Mouse (Mus musculus): ENCODE data around the gene Agpat2.

Agpat2 gene

DNA sequence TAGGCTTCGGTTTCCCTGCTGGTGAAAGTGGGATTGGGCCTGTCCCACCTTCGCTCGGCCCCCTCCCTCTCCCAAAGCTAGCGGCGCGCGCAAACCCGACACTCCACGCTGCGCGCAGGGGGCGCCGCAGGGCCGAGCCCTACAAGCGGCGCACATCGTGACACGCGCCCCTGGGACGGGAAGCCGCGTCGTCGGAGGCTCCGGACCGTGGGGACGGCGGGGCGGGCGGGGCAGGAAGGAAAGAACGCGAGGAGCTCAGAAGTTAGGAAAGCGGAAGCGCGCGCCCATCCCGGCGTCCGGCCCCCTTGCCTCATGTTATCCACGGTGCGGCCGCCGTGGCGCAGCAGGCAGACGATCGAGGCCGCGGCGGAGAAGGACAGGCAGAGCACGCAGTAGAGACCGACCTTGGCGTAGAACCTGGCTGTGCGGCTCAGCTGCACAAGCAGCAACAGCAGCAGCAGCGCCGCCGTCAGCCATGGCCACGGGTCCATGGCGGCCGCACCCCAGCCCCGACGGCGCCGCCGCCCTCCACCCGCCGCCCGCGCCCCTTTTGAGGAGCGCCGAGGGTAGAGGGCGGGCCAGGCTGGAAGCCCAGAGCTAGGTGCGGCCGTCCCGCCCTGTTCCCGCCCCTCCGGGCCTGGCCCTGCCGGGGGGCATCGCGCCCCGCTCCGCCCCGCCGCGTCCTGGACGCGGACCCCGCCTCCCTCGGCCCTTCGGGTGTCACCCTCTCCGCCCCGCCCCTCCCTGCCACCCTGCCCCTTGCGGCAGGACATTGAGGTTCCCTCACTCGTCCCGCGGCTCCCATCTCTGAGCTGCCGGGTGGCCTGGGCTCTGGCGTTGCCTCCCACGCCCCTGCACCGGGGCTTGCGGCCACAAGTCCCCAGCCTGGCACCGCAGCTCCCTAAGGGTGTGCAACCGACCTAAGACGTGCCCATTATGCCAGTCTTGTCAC is at the start of gene Agpat2:
Gene Agpat2 (minus strand): TSS at position 698 of the 952 bp plus-strand sequence.
- in situ Hi-C loops (cut with MboI; ENCODE audit: low pct_unique_long_range_greater_than_20kb in 1 of 2, low sequenced_read_pairs in 2 of 2, unreplicated experiment in 1 of 2): no loop called here

DNA sequence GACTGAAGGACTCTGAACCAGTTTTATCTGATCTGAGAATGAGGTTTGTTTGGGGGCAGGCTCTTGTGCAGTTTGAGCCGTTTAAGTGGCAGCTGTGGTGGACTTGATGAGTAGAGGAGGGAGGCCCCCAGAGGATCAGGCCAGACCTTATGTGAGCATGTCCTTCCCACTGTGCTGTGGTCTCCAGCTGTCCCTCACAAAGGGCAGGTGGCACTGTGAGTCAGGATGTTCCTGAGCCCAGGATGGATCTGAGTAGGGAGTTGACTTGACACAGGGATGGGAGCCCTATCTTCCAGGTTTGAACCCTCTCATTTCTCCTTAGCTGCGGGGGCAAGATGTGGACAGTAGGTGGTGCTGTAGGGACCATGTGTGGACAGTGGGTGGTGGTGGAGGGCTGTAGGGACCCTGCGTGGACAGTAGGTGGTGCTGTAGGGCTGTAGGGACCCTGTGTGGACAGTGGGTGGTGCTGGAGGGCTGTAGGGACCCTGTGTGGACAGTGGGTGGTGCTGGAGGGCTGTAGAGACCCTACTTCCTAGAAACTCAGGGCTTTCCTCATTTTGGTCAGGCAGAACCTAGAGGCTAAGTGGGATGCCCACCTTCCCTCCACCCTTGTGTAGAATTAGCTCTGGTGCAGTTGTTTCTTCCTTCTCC is 42.6 kb upstream of the Agpat2 start:
- in situ Hi-C loops (cut with MboI; ENCODE audit: low pct_unique_long_range_greater_than_20kb in 1 of 2, low sequenced_read_pairs in 2 of 2, unreplicated experiment in 1 of 2): loop anchor here in 1 of 2 experiments (10.0 kb wide), 1 partner anchor 588 kb away; no protein-coding TSS in a partner anchor

DNA sequence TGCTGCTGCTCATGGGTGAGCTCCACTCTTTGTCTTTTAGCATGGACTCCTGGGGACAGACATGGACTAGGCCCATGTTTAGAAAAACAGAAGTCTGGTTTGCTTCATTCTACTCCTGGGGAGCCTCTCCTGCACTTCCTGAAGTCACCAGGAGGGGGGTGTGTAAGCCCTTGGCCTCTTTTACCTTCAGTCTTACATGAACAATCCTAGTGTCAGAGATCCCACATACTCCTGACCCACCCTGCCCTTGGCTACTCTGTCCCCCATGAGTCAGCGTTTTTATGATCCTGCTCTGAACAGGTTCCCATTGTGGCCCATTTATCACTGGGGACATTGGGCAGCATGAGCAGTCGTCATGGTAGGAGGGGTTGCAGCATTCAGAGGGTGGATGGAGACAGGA is 39.7 kb upstream of the Agpat2 start:
- in situ Hi-C loops (cut with MboI; ENCODE audit: low pct_unique_long_range_greater_than_20kb in 1 of 2, low sequenced_read_pairs in 2 of 2, unreplicated experiment in 1 of 2): loop anchor here (5.0 to 10.0 kb wide), 3 partner anchors 263 to 591 kb away; no protein-coding TSS in a partner anchor

DNA sequence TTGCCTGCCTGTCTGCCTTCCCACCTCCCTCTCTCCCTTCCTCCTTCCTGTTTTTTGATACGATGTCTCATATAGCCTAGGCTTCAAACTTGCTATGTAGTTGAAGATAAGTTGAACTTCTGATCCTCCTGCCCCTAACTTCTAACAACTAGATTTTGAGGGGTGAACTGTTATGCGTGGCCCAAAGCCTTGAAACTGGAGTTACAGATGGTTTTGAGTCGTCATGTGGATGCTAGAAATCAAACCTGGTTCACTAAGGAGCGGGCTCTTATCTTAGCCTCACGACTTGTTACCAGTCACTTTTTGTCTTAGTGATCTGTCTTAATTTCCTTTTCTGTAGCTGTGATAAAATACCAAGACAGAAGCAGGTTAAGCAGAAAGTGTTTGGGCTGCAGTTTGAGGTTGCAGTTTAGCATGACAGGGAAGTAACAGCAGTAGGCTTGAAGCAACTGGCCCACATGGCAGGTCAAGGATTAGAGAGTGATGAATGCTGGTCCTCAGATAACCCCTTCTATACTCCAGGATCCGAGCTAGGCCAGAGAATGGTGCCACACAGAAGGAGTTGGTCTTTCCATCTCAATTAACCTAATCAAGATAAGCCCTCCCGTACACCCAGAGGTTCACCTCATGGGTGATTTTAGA is 36.9 kb upstream of the Agpat2 start:
- in situ Hi-C loops (cut with MboI; ENCODE audit: low pct_unique_long_range_greater_than_20kb in 1 of 2, low sequenced_read_pairs in 2 of 2, unreplicated experiment in 1 of 2): loop anchor here (5.0 to 10.0 kb wide), 3 partner anchors 266 to 594 kb away; no protein-coding TSS in a partner anchor

DNA sequence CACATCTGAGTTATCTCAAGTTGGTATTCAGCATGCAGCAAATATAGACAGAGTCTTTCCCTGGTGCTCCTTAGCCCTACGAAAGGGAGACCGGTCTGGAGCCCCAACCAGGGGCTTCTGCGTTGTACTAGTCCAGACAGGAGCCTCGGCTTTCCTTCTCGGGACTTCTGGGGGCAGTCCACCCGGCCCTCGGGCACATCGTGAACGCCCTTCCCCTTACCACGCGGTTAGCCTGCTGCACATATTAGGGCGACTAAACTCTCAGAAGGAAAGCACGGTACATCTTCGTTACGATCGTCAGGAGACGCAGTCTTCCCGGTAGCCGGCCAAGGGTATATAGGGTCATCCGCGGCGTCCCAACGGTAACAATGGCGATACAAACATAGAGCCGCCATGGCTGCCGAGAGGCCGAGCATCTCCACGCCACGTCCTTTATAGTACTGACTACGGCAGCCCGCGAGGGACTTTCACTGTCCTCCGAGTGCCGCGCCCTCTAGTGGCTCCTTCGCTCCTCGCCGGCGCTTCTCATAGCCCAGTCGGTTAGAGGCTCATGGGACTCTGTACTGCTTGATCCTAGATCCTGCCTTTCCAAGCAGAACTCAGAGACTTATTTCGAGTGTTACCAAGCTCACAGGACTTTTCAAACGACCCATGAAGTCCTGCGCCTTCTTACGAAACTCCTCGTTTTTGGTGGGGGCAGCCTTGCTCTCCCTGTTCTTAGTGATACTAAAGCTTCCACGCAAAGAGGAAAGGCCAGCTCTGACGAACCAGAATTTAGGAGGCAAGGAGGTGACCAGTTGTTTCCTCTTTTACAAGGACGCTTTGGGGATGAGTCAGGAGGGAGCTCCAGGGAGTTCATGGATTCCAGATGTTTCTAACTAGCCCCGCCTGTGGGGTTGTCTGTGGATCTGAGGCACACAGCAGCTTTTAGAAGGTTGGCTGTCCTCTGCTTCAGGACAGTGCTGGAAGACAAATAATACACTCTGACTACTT is 35.9 kb upstream of the Agpat2 start:
- in situ Hi-C loops (cut with MboI; ENCODE audit: low pct_unique_long_range_greater_than_20kb in 1 of 2, low sequenced_read_pairs in 2 of 2, unreplicated experiment in 1 of 2): loop anchor here (5.0 to 10.0 kb wide), 3 partner anchors 267 to 595 kb away; no protein-coding TSS in a partner anchor

DNA sequence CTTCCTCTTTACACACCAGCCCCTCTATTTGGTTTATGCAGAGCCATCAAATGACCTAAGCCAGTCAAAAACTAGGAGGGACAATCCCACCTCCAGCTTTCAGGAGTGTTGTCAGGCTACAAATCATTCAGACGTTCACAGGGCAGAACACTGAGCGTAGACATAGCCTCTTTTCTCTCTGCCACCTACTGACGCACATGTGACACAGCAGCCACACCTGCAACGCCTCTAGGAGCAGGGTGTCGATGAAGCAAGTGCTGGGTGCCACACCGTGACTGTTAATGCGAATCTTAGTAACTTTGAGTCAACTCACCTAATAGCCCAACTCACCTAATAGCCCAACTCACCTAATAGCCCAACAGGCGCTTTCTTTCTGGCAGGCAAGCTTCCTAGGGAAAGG is 34.9 kb upstream of the Agpat2 start:
- in situ Hi-C loops (cut with MboI; ENCODE audit: low pct_unique_long_range_greater_than_20kb in 1 of 2, low sequenced_read_pairs in 2 of 2, unreplicated experiment in 1 of 2): no loop called here

DNA sequence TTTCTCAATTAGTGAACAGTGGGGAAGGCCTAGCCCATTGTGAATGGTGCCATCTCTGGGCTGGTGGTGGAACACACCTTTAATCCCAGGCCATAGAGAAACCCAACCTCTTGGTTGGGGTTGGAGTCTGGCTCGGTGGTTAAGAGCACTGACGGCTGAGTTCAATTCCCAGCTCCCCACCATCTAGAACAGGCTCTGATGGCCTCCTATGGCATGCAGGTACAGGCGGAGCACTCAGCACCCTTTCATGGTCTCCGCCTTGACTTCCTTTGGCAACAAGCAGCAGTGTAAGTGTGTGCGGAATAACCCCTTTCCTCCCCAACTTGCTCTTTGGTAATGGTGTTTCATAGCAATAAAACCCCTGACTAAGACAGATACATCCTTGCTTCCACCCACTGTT is 34.4 kb upstream of the Agpat2 start:
- in situ Hi-C loops (cut with MboI; ENCODE audit: low pct_unique_long_range_greater_than_20kb in 1 of 2, low sequenced_read_pairs in 2 of 2, unreplicated experiment in 1 of 2): no loop called here

DNA sequence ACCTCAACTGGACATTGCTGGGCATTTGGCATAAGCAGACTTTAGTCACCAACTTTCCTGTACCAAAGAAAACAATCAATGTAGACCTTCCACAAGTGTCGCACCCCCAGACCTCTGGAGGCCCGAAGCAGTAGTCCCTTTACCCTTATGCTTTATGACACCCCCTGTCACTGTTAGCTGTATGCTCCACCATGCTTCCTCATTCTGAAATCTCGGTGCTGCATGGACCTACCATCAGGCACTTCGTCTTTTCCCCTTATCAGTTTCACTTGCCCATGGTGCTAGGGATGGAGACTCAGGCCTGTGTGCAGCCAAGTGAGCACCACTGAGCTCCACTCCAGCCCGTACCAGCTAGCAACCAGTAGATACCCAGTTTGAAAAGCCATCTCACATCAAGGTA is 33.8 kb upstream of the Agpat2 start:
- in situ Hi-C loops (cut with MboI; ENCODE audit: low pct_unique_long_range_greater_than_20kb in 1 of 2, low sequenced_read_pairs in 2 of 2, unreplicated experiment in 1 of 2): no loop called here

DNA sequence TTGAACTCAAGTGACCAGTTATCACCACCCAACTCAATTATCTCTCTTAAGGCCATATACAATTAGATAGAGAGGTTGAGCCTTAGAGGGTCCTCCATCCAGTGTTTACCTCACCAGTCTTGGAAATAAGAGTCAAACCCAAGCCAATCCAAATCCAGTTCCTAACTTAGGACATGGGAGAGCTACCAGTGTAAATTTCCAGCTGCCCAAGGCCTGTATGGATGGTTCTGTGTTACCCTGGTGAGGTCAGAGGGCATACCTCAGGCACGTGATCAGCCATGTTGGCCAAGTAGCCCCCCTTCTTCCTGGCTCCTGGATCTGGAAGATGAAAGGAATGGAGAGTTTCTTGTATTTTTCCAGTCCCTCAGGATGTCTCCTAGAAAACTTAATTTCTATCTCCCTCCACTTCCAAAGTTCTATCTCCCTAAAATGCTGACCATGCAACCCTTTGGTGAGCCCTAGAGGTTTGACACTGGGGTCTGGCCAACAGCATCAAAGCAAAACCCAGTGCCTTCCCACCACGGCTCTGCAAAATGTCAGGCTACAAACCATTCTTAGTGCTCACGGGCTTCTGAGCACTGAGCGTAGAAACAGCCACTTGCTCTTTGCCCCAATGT is 33.2 kb upstream of the Agpat2 start:
- in situ Hi-C loops (cut with MboI; ENCODE audit: low pct_unique_long_range_greater_than_20kb in 1 of 2, low sequenced_read_pairs in 2 of 2, unreplicated experiment in 1 of 2): no loop called here

DNA sequence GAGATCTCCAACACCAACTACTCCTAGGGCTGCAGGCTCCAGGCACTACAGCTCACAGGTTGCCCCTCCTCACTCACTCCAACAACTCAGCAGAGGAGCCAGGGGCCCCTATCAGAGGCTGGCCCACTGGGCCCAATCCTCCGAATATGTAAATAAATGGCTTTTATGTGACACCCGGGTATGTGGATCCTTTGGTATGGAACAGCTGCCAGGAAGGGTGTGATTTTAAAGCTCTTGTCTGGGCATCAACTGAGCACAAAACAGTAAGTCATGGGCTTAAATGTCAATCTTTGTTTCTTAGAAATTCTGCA is 32.1 kb upstream of the Agpat2 start:
- in situ Hi-C loops (cut with MboI; ENCODE audit: low pct_unique_long_range_greater_than_20kb in 1 of 2, low sequenced_read_pairs in 2 of 2, unreplicated experiment in 1 of 2): no loop called here

DNA sequence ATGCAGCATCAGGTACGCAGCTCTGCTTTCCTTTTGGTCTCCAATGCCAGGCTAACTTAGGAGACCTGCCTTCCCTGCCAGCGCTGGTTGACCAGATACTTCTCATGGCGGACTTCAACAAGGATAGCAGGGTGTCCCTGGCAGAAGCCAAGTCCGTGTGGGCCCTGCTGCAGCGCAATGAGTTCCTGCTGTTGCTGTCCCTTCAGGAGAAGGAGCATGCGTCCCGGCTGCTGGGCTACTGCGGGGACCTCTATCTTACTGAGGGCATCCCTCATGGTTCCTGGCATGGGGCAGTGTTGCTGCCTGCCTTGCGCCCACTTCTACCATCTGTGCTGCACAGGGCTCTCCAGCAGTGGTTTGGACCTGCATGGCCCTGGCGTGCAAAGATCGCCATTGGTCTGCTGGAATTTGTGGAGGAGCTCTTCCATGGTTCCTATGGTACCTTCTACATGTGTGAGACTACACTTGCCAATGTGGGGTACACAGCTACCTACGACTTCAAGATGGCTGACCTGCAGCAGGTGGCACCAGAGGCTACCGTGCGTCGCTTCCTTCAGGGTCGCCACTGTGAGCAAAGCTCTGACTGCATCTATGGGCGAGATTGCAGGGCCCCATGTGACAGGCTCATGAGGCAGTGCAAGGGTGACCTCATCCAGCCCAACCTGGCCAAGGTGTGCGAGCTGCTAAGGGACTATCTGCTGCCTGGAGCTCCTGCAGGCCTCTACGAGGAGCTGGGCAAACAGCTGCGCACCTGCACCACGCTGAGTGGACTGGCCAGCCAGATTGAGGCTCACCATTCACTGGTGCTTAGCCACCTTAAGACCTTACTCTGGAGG is 31.5 kb upstream of the Agpat2 start:
- in situ Hi-C loops (cut with MboI; ENCODE audit: low pct_unique_long_range_greater_than_20kb in 1 of 2, low sequenced_read_pairs in 2 of 2, unreplicated experiment in 1 of 2): no loop called here

DNA sequence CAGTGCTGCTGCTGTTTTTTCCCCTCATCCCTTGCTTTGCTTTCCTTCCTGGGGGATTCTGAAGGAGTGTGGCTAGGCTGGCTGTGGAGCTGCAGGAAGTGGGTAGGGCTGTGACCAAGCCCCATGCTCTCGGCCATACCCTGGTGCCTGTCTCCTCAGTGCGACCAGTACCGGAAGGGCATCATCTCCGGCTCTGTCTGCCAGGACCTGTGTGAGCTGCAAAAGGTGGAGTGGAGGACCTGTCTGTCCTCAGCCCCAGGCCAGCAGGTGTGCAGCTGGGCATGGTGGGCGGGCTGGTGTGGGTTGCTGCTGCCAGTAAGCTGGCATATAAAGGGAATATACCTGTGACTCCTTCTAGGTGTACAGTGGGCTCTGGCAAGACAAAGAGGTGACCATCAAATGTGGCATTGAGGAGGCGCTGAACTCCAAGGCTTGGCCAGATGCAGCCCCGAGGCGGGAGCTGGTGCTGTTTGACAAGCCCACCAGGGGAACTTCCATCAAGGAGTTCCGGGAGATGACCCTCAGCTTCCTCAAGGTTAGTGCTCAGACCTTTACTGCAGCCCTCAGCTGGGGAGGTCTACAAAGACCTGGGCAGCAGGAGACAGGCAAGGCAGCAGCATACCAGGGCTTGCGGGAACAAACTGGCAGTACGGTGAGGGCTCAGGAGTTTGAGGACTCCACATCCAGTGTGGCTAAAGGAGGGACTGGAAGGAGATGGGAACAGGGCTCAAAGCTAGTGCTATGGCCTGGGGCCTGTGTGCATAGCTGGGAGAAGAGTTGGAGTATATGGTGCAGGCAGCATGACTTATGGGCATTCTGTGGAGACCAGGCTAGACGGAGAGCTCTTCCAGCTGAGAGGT is 30.6 kb upstream of the Agpat2 start:
- in situ Hi-C loops (cut with MboI; ENCODE audit: low pct_unique_long_range_greater_than_20kb in 1 of 2, low sequenced_read_pairs in 2 of 2, unreplicated experiment in 1 of 2): no loop called here

DNA sequence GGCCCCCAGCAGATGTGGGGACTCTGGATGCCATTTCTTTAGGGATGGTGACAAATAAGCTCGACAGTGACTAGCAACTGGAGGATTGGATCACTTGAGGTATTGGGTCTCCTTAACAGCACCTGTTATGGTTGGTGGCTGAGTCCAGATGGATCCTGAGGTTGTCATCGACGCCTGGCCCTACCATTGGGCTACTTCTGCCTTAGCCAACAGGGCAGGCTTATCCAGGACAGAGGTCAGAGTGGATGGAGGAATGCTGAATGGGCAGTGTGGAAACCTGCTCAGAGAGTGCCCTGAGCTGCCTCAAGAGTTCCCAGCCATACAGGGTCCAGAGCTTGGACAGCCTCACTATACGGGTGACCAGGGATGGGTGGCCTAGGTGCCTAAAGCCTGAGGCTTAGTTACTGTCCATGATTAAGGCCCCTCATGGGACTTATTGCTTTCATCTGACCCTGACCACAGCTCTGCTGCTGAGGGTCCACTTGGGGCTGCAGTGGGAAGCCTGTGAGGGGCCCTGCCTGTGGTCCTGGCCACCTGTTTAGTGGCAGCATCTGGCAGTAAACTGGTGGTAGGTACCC is 29.8 kb upstream of the Agpat2 start:
- in situ Hi-C loops (cut with MboI; ENCODE audit: low pct_unique_long_range_greater_than_20kb in 1 of 2, low sequenced_read_pairs in 2 of 2, unreplicated experiment in 1 of 2): no loop called here

DNA sequence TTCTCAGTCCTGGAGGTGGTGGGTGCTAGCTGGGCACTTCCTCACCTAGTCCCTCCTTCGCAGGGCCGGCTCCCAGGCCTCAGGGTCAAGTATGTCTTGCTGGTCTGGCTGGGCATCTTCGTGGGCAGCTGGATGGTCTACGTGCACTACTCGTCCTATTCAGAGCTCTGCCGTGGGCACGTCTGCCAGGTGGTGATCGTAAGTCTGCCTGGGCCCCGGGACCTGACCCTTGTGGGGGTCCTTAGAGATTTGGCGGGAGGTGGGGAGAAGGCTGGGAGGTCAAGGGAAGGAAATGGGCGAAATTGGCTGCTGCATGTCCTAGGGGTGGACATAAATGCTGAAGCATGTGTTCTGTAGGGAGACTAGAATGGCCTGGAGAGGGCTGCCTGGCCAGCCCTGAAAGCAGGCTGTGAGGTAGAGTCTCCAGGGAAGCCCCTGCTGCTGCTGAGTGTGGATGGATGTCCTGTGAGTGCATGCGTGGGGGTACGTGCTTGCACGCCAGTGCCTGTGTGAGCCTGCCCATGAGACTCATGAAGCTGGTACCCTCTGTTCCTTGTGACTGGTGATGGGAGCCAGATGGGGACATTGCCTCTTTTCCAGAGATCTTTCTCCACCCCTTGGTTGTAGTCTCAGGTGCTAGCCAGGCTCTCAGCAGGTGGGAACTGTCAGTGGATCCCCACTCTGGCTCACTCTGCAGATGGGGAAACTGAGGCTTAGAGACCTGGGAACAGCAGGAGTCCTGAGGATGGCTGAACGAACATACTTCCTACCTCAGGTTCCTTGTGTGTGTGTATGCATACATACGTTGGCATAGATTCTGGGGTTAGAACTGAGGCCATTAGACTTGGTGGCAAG is 28.6 kb upstream of the Agpat2 start:
- in situ Hi-C loops (cut with MboI; ENCODE audit: low pct_unique_long_range_greater_than_20kb in 1 of 2, low sequenced_read_pairs in 2 of 2, unreplicated experiment in 1 of 2): no loop called here
